Mouse (Mus musculus) cortical plate, adult 2 months (tissue): ENCODE measurements around the gene Stil. TPM values are rescaled to one million over a fixed set of nuclear protein-coding genes. Genes with fewer than 3 reads are reported as not detected.

Experiments used
- H3K27ac ChIP-seq: fragments of 200-500 bp; 2 replicates; pipeline ENCODE4 v1.5.1; 2012; ENCODE audit warnings: low read length, control low read depth, inconsistent platforms; ENCODE audit not compliant: insufficient read depth
- H3K4me1 ChIP-seq: fragments of 200-500 bp; 2 replicates; pipeline ENCODE4 v1.6.1; 2011; ENCODE audit warnings: low read length; ENCODE audit not compliant: control insufficient read depth, insufficient read depth
- H3K4me3 ChIP-seq: fragments of 200-500 bp; 2 replicates; pipeline ENCODE4 v1.5.1; 2011; ENCODE audit warnings: mild to moderate bottlenecking, low read length, control low read depth; ENCODE audit not compliant: insufficient read depth
- CTCF ChIP-seq: fragments of 200-500 bp; IDR thresholded peaks from 2 replicates; pipeline ENCODE4 v1.5.1; 2011; ENCODE audit warnings: mild to moderate bottlenecking, control low read depth, low read length; ENCODE audit not compliant: insufficient read depth; ENCODE audit errors: extremely low read depth
- POLR2A ChIP-seq: fragments of 200-500 bp; IDR thresholded peaks from 2 replicates; pipeline ENCODE4 v1.6.1; 2011; ENCODE audit warnings: mild to moderate bottlenecking, low read length, control low read depth; ENCODE audit not compliant: insufficient read depth; ENCODE audit errors: extremely low read depth
- polyA plus RNA-seq: library from polyadenylated mRNA; depleted of rRNA; stranded (reverse); fragments of >200 nt; gene quantifications from 2 replicates; pipeline ENCODE4 v1.2.3, GENCODE M21; 2012; rRNA removed

Gene Stil
- polyA plus RNA-seq, 1 experiment: 0.58 TPM

GRCm38 (mm10) chr4:115078892-115079820, 79.2 kb downstream of the Stil start:
- Histone ChIP-seq H3K4me1 (no peaks in the 10 kb centered on the region), H3K4me3 (no peak overlapping the region), H3K27ac (no peak overlapping the region)
- TF ChIP-seq POLR2A: no peak
- no peak for TF ChIP-seq CTCF

- H3K4me3 ChIP-seq: no peak overlapping the region
- no peaks in the 10 kb centered on the region for H3K4me1 ChIP-seq
- no peak overlapping the region for H3K27ac ChIP-seq
- TF ChIP-seq POLR2A: no peak
- TF ChIP-seq CTCF: no peak
Measured at GRCm38 (mm10) chr4:115079821-115080349, 79.9 kb downstream of the Stil start.

GRCm38 (mm10) chr4:115083031-115083430, 83.1 kb downstream of the Stil start:
- no peak overlapping the region for H3K27ac ChIP-seq
- H3K4me1 ChIP-seq: no peaks in the 10 kb centered on the region
- H3K4me3 ChIP-seq: no peak overlapping the region
- no peak for TF ChIP-seq POLR2A
- no peak for TF ChIP-seq CTCF

- Histone ChIP-seq H3K4me1 (no peaks in the 10 kb centered on the region), H3K4me3 (no peak overlapping the region), H3K27ac (no peak overlapping the region)
- TF ChIP-seq CTCF (peak; percentile 90), POLR2A (no peak)
Measured at GRCm38 (mm10) chr4:115085522-115086095, 85.7 kb downstream of the Stil start.

GRCm38 (mm10) chr4:115086257-115086656, 86.3 kb downstream of the Stil start:
- Histone ChIP-seq H3K4me3 (no peak overlapping the region), H3K27ac (no peak overlapping the region), H3K4me1 (no peaks in the 10 kb centered on the region)
- TF ChIP-seq CTCF (no peak), POLR2A (no peak)

- Histone ChIP-seq H3K27ac (no peak overlapping the region), H3K4me3 (no peak overlapping the region), H3K4me1 (no peaks in the 10 kb centered on the region)
- TF ChIP-seq POLR2A (no peak), CTCF (no peak)
Measured at GRCm38 (mm10) chr4:115086763-115087415, 86.9 kb downstream of the Stil start.

- no peaks in the 10 kb centered on the region for H3K4me1 ChIP-seq
- H3K27ac ChIP-seq: no peak within 1 kb of the TSS
- H3K4me3 ChIP-seq: no peak within 1 kb of the TSS
- TF ChIP-seq POLR2A: no peak
- TF ChIP-seq CTCF: no peak
Measured at GRCm38 (mm10) chr4:115088611-115089338, 88.8 kb downstream of the Stil start, which contains the start of gene Pdzk1ip1. TSS of gene Pdzk1ip1 (plus strand) at chr4:115088708.

- H3K4me1 ChIP-seq: no peaks in the 10 kb centered on the region
- H3K27ac ChIP-seq: no peak overlapping the region
- TF ChIP-seq CTCF: no peak
- no peak for TF ChIP-seq POLR2A
- no peak overlapping the region for H3K4me3 ChIP-seq
Measured at GRCm38 (mm10) chr4:115090592-115090991, 90.6 kb downstream of the Stil start.

- H3K4me3 ChIP-seq: no peak overlapping the region
- no peak for TF ChIP-seq CTCF
- TF ChIP-seq POLR2A: no peak
- no peak overlapping the region for H3K27ac ChIP-seq
- H3K4me1 ChIP-seq: no peaks in the 10 kb centered on the region
Measured at GRCm38 (mm10) chr4:115091806-115092205, 91.8 kb downstream of the Stil start.

Other genes with a start within 250 kb of the Stil start
- gene Gm12830, start 178.4 kb upstream of the Stil start, polyA plus RNA-seq: not detected in 2 replicates
- 0.11 and 0.19 TPM in 2 replicates for gene Foxd2, start 91.3 kb upstream of the Stil start, polyA plus RNA-seq
- not detected in 2 replicates for gene Foxe3, start 74.1 kb upstream of the Stil start, polyA plus RNA-seq
- gene Cmpk1, start 12.9 kb upstream of the Stil start, polyA plus RNA-seq: 47.6 and 48.4 TPM in 2 replicates
- 1.5 and 1.6 TPM in 2 replicates for gene Tal1, start 56.3 kb downstream of the Stil start, polyA plus RNA-seq
- gene Pdzk1ip1, start 88.5 kb downstream of the Stil start, polyA plus RNA-seq: 1.1 and 1.2 TPM in 2 replicates
- gene Cyp4x1, start 134.1 kb downstream of the Stil start, polyA plus RNA-seq: 10.0 and 11.3 TPM in 2 replicates
- gene Cyp4a29, start 241.9 kb downstream of the Stil start, polyA plus RNA-seq: not detected in 2 replicates